Mouse (Mus musculus) G1E-ER4 (cell line): Measurements from ENCODE around the gene Fat1. TPM values are rescaled to one million over a fixed set of nuclear protein-coding genes. Genes with fewer than 3 reads are reported as not detected.

Source experiments
- GATA1 ChIP-seq: IDR thresholded peaks from one replicate; pipeline ENCODE4 v1.8.0; 2012; ENCODE audit warnings: low read length, inconsistent platforms
- polyA plus RNA-seq: library from polyadenylated mRNA; stranded (reverse); fragments of >175 nt; gene quantifications from 2 replicates; pipeline ENCODE4 v1.2.3, GENCODE M21; 2012

The Fat1 gene
- polyA plus RNA-seq, 1 experiment: not detected

GRCm38 (mm10) chr8:45014498-45015067, 79.3 kb downstream of the Fat1 start:
- no peak for TF ChIP-seq GATA1

DNA sequence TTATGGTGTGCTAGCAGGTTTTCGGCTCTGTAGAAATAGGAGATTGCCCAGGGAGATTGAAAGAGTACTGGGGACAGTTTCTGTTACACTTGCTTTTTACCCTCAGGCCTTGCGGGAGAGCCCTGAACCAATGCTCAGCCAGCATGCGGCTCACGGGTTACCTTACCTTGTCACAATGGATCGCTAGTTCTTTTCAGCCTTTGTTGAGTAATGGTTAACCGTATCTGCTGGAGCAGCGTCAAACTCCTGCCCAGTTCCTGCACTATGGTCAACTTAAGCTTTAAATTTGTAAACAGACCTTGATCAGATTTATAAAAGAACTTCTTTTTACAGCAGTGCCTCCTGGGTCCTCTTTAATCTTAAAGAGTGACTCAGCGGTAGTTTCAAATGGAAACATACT, 80.6 kb downstream of the Fat1 start:
- TF ChIP-seq GATA1: no peak

DNA sequence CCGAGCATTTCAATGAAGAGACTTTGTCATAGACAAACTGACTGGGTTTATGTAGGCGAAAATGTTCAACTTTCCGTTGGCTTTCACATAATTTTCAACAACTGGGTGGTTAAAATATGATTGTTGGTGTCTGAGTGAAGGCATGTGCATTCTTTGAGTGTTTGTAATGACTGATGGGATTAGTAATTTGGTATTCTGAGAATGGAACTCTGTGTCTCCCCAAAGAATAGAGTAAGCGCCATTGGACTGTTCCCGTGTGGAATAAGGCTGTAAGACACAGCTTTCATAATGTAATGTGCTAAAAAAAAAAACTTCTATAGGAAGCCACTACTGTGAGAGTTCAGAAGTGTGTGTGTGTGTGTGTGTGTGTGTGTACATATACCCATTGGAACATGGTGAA, 84.0 kb downstream of the Fat1 start:
- TF ChIP-seq GATA1: no peak

- no peak for TF ChIP-seq GATA1
These were observed 85.9 kb downstream of the Fat1 start for GRCm38 (mm10) chr8:45021171-45021570.

DNA sequence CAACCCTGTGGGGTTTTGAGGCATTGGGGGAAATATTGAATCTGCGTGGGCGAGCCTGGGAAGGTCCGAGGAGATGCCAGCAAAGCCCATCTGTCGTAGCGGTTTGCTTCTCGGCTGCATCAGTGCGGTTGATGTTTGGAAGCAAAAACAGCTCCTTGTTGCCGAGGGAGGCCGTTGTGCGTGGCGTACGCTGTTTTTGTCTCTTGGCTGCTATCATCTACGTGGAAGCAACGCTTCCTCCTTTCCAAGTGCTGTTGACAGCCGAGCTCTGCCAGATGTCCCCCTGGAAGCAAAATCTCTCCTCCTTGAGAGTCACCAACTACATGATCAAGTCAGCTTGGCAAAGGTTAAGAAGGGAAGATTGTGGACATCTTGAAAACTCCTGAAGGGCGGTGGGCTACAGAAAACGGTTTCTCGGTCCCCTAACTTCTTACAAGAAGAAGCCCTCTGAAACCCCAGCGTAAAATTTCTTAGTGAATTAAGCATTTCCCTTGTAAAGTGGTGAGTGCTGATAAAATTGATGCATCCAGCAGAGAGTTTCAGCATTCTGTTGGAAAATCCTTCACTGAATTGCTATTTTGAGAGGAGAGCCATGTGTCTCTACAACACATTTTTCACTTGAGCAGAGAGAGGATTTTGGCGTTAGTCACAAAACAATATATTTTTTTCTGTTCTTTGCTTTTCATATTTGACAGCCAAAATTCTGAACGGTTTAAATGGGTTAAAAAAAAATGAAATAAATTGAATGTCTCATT, 86.8 kb downstream of the Fat1 start:
- no peak for TF ChIP-seq GATA1

DNA sequence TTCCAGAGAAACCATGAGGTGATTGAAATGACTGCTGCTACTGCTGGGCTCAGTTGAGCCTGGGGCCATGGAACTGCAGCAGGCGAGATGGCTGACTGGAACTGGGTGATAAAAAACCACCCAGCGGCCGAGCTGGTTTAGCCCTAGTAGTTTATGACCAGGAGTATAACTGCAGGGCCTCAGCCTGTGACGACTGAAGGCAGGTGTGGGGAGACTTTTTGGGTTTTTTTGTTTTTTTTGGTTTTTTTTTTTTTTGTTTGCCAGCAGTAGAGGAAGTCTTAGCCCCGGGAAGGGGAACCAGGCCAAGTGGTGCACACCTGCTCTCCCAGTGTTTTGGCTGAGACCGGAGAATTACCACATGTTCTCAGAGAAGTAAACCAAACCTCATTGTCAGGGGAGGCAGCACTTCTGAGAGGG, 92.8 kb downstream of the Fat1 start:
- TF ChIP-seq GATA1: no peak

- no peak for TF ChIP-seq GATA1
These were observed 103.1 kb downstream of the Fat1 start for GRCm38 (mm10) chr8:45038350-45038749.

DNA sequence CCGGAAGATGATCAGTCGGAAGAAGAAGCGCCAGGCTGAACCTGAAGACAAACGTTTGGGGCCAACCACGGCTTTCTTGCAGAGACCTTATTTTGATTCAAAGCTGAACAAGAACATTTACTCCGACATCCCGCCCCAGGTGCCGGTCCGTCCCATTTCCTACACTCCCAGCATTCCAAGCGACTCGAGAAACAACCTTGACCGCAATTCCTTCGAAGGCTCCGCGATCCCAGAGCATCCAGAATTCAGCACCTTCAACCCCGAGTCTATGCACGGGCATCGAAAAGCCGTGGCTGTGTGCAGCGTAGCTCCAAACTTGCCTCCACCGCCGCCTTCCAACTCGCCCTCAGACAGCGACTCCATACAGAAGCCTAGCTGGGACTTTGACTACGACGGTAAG, 108.9 kb downstream of the Fat1 start:
- no peak for TF ChIP-seq GATA1

GRCm38 (mm10) chr8:45050451-45050850, 115.2 kb downstream of the Fat1 start:
- no peak for TF ChIP-seq GATA1

DNA sequence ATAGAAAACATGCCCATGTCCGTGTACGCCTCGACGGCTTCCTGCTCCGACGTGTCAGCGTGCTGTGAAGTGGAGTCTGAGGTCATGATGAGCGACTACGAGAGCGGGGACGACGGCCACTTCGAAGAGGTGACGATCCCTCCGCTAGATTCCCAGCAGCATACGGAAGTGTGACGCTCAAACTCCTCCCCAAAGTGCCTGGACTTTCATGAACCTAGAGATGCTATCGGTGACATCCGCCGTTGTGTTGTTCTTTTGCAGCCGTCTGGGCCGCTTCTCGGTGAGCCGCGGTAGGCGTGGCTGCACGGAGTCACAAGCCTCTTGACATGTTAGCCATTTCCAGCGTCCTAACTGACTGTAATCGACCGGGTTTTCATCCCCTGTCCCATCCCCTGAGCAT, 116.0 kb downstream of the Fat1 start:
- no peak for TF ChIP-seq GATA1

- no peak for TF ChIP-seq GATA1
These were observed 117.0 kb downstream of the Fat1 start for GRCm38 (mm10) chr8:45052205-45052604.

DNA sequence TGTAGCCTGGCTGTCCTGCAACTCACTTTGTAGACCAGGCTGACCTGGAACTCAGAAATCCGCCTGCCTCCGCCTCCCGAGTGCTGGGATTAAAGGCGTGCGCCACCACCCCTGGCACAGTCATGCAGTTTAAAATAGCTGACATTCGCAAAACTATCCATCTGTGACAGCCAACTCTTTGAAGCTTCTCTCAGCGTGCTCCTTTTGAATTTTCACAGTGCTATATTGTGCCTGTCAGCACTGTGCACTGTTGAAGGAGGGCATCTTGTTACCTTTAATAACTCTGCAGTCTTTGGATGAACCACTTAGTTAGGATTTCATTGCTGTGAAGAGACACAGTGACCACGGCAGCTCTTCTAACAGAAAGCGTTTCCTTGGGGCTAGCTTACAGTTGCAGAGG, 117.4 kb downstream of the Fat1 start:
- TF ChIP-seq GATA1: no peak

GRCm38 (mm10) chr8:45055500-45055899, 120.3 kb downstream of the Fat1 start:
- TF ChIP-seq GATA1: no peak

DNA sequence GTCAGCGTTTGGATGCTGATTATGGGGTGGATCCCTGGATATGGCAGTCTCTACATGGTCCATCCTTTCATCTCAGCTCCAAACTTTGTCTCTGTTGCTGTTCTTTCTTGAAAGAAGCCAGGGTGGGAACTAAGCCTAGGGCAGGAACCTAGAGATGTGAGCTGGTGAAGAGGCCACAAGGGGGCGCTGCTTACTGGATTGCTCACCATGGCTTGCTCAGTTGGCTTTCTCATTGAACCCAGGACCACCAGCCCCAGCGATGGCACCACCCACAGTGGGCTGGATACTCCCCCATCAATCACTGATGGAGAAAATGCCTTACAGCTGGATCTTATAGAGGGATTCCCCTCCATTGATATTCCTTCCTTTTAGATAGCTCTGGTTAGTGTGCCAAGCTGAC, 121.6 kb downstream of the Fat1 start:
- no peak for TF ChIP-seq GATA1

DNA sequence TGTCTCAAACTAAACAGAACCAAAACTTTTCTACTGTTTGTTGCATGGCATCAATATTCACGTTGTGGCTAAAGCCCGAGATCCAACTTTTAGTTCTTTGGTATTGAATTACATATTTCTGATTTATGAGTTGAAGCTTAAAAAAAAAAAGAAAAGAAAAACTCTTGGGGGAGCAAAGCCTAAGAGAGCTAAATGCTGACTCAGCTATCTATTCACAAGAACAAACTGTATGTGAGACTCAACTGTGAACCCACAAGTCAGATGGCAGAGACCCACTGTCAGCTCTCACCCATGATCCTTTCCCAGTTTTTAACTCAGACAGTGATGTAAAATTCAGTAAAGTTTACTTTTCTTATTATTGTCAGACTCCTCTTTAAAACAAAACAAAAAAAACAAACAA, 124.8 kb downstream of the Fat1 start:
- TF ChIP-seq GATA1: no peak

DNA sequence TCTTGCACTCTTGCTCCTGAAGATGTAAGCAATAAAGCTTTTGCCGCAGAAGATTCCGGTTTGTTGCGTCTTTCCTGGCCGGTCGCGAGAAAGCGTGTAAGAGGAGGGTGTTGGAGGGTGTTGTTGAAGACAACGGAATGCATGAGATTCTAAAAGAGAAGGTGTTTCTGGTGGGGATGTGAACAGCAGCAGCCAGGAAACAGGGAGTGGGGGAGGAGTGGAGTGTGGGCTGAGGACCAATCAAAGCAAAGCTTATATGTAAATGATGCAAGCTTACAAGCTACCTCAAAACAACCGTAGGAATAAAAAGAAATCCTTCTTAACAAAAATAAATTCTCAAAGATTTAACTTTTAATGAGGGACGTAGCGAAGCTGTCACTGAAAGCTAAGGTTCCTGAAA, 127.1 kb downstream of the Fat1 start:
- TF ChIP-seq GATA1: no peak
